Mouse (Mus musculus) lung, postnatal 0 days (tissue): Measurements from ENCODE around the gene Pld3.

Experiments used
- CTCF ChIP-seq: IDR thresholded peaks from 2 replicates; pipeline ENCODE4 v1.5.1; 2016; ENCODE audit warnings: antibody characterized with exemption, mild to moderate bottlenecking
- EP300 ChIP-seq: IDR thresholded peaks from 2 replicates; pipeline ENCODE4 v1.6.1; 2016; ENCODE audit warnings: antibody characterized with exemption, mild to moderate bottlenecking, control low read depth

DNA sequence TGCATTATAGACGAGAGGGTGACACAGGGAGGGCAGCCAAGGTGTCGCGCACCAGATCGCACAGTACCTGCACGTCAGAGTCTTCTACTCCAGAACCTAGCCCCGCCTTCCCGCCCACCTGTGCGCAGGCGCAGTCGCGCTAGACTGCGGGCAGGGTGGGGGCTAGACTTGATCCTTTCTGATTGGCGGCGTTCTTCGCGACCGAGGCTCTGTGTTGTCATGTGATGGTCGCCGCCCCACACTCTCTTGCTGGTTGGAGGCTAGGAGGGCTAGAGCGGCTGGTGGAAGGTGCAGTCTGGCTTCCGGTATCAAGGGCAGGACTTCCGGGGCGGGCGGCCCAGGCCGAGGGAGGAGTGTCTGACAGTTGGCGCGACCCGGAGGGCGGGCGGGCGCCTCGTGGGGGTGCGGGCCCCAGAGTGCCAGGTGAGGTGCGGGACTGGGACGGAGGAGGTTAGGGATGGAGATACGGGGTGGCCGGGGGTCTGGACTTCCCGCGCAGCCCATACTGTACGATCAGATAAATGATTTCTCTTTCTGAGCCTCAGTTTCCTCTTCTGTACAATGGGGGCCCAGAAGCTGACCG is at the start of gene Pld3, which contains the start of gene 2310022A10Rik:
- TF ChIP-seq CTCF: no peak
- no peak for TF ChIP-seq EP300
